Mouse (Mus musculus): ENCODE results near the gene Usp36. TPM values are rescaled to one million over a fixed set of nuclear protein-coding genes. Genes with fewer than 3 reads are reported as not detected.
"Not testable (repeated sequence)": the region's sequence is repeated elsewhere in the genome, so short reads cannot be mapped to it uniquely, and the experiment has no call there.

The Usp36 gene
- polyA plus RNA-seq, 1 experiment from 2014 or later: 18.0 TPM

- H3K27ac ChIP-seq (ENCODE audit: low read length): no peak overlapping the region
- ATAC-seq (ENCODE audit: insufficient read depth, low FRiP score): no peak
- no peak overlapping the region for H3K9ac ChIP-seq (ENCODE audit: low read length)
- no peaks in the 10 kb centered on the region for H3K27me3 ChIP-seq (ENCODE audit: control insufficient read depth, insufficient read depth, low read length)
- 82% methylated on average over 8 of the region's 8 CpGs for WGBS
- no peaks in the 10 kb centered on the region for H3K9me3 ChIP-seq (replicated peaks; ENCODE audit: control insufficient read depth, low read length)
- H3K4me1 ChIP-seq (ENCODE audit: control insufficient read depth, insufficient read depth, low read length): no peaks in the 10 kb centered on the region
- no peak overlapping the region for H3K4me2 ChIP-seq (ENCODE audit: low read depth, low read length)
- H3K4me3 ChIP-seq (replicated peaks; ENCODE audit: low read length): no peak overlapping the region
- peaks cover 7% of the 10 kb centered on the region; the same call in 1 of the 2 replicates for H3K36me3 ChIP-seq (ENCODE audit: control insufficient read depth, insufficient read depth, low read length)
Observed at GRCm38 (mm10) chr11:118316231-118316806, 26.3 kb upstream of the Usp36 start.

GRCm38 (mm10) chr11:118312132-118312723 lies 22.2 kb upstream of the Usp36 start:
- no peaks in the 10 kb centered on the region for H3K4me1 ChIP-seq (ENCODE audit: control insufficient read depth, insufficient read depth, low read length)
- no peak overlapping the region for H3K4me2 ChIP-seq (ENCODE audit: low read depth, low read length)
- 0 out of 2 replicates have a peak, but pooled peaks cover 9% of the 10 kb centered on the region for H3K9me3 ChIP-seq (replicated peaks; ENCODE audit: control insufficient read depth, low read length)
- H3K27me3 ChIP-seq (ENCODE audit: control insufficient read depth, insufficient read depth, low read length): no peaks in the 10 kb centered on the region
- 63% methylated on average over 6 of the region's 6 CpGs for WGBS
- no peak overlapping the region for H3K27ac ChIP-seq (ENCODE audit: low read length)
- no peak overlapping the region for H3K9ac ChIP-seq (ENCODE audit: low read length)
- no peak overlapping the region for H3K4me3 ChIP-seq (replicated peaks; ENCODE audit: low read length)
- ATAC-seq (ENCODE audit: insufficient read depth, low FRiP score): no peak
- H3K36me3 ChIP-seq (ENCODE audit: control insufficient read depth, insufficient read depth, low read length): peaks cover 25% of the 10 kb centered on the region

GRCm38 (mm10) chr11:118307962-118308361 lies 17.9 kb upstream of the Usp36 start:
- peaks cover 25% of the 10 kb centered on the region for H3K36me3 ChIP-seq (ENCODE audit: control insufficient read depth, insufficient read depth, low read length)
- H3K4me2 ChIP-seq (ENCODE audit: low read depth, low read length); ATAC-seq (ENCODE audit: insufficient read depth, low FRiP score); H3K4me3 ChIP-seq (replicated peaks; ENCODE audit: low read length); H3K27me3 ChIP-seq (ENCODE audit: control insufficient read depth, insufficient read depth, low read length); H3K9ac ChIP-seq (ENCODE audit: low read length); H3K4me1 ChIP-seq (ENCODE audit: control insufficient read depth, insufficient read depth, low read length); H3K27ac ChIP-seq (ENCODE audit: low read length); H3K9me3 ChIP-seq (replicated peaks; ENCODE audit: control insufficient read depth, low read length): not testable (repeated sequence)
- 85% methylated on average over 2 of the region's 2 CpGs for WGBS

GRCm38 (mm10) chr11:118303959-118304358 lies 13.9 kb upstream of the Usp36 start:
- H3K36me3 ChIP-seq (ENCODE audit: control insufficient read depth, insufficient read depth, low read length); H3K9ac ChIP-seq (ENCODE audit: low read length); H3K4me1 ChIP-seq (ENCODE audit: control insufficient read depth, insufficient read depth, low read length); H3K9me3 ChIP-seq (replicated peaks; ENCODE audit: control insufficient read depth, low read length); ATAC-seq (ENCODE audit: insufficient read depth, low FRiP score); H3K27me3 ChIP-seq (ENCODE audit: control insufficient read depth, insufficient read depth, low read length); H3K4me3 ChIP-seq (replicated peaks; ENCODE audit: low read length); H3K27ac ChIP-seq (ENCODE audit: low read length); H3K4me2 ChIP-seq (ENCODE audit: low read depth, low read length): not testable (repeated sequence)
- WGBS: 90% methylated on average over 4 of the region's 4 CpGs

GRCm38 (mm10) chr11:118298810-118299209 lies 8.8 kb upstream of the Usp36 start:
- 0 out of 2 replicates have a peak, but pooled peaks have one; percentile 51 for ATAC-seq (ENCODE audit: insufficient read depth, low FRiP score)
- H3K4me3 ChIP-seq (replicated peaks; ENCODE audit: low read length): no peak overlapping the region
- no peaks in the 10 kb centered on the region for H3K36me3 ChIP-seq (ENCODE audit: control insufficient read depth, insufficient read depth, low read length)
- H3K9ac ChIP-seq (ENCODE audit: low read length): no peak overlapping the region
- H3K27me3 ChIP-seq (ENCODE audit: control insufficient read depth, insufficient read depth, low read length): no peaks in the 10 kb centered on the region
- no peaks in the 10 kb centered on the region for H3K4me1 ChIP-seq (ENCODE audit: control insufficient read depth, insufficient read depth, low read length)
- no peaks in the 10 kb centered on the region for H3K9me3 ChIP-seq (replicated peaks; ENCODE audit: control insufficient read depth, low read length)
- 74% methylated on average over 2 of the region's 2 CpGs for WGBS
- H3K4me2 ChIP-seq (ENCODE audit: low read depth, low read length): no peak overlapping the region
- no peak overlapping the region for H3K27ac ChIP-seq (ENCODE audit: low read length)

GRCm38 (mm10) chr11:118297967-118298366 lies 7.9 kb upstream of the Usp36 start:
- no peak for ATAC-seq (ENCODE audit: insufficient read depth, low FRiP score)
- WGBS: 81% methylated on average over 3 of the region's 3 CpGs
- H3K4me2 ChIP-seq (ENCODE audit: low read depth, low read length): no peak overlapping the region
- H3K4me1 ChIP-seq (ENCODE audit: control insufficient read depth, insufficient read depth, low read length): no peaks in the 10 kb centered on the region
- H3K9ac ChIP-seq (ENCODE audit: low read length): no peak overlapping the region
- no peaks in the 10 kb centered on the region for H3K36me3 ChIP-seq (ENCODE audit: control insufficient read depth, insufficient read depth, low read length)
- no peaks in the 10 kb centered on the region for H3K27me3 ChIP-seq (ENCODE audit: control insufficient read depth, insufficient read depth, low read length)
- no peak overlapping the region for H3K27ac ChIP-seq (ENCODE audit: low read length)
- H3K4me3 ChIP-seq (replicated peaks; ENCODE audit: low read length): no peak overlapping the region
- H3K9me3 ChIP-seq (replicated peaks; ENCODE audit: control insufficient read depth, low read length): no peaks in the 10 kb centered on the region

GRCm38 (mm10) chr11:118295026-118295425 lies 5.0 kb upstream of the Usp36 start:
- WGBS: 65% methylated on average over 2 of the region's 2 CpGs
- H3K9ac ChIP-seq (ENCODE audit: low read length): no peak overlapping the region
- no peak for ATAC-seq (ENCODE audit: insufficient read depth, low FRiP score)
- no peaks in the 10 kb centered on the region for H3K27me3 ChIP-seq (ENCODE audit: control insufficient read depth, insufficient read depth, low read length)
- no peaks in the 10 kb centered on the region for H3K9me3 ChIP-seq (replicated peaks; ENCODE audit: control insufficient read depth, low read length)
- H3K27ac ChIP-seq (ENCODE audit: low read length): no peak overlapping the region
- H3K4me3 ChIP-seq (replicated peaks; ENCODE audit: low read length): no peak overlapping the region
- H3K36me3 ChIP-seq (ENCODE audit: control insufficient read depth, insufficient read depth, low read length): no peaks in the 10 kb centered on the region
- no peaks in the 10 kb centered on the region for H3K4me1 ChIP-seq (ENCODE audit: control insufficient read depth, insufficient read depth, low read length)
- no peak overlapping the region for H3K4me2 ChIP-seq (ENCODE audit: low read depth, low read length)

GRCm38 (mm10) chr11:118292671-118293070 lies 2.6 kb upstream of the Usp36 start:
- H3K9ac ChIP-seq (ENCODE audit: low read length): no peak overlapping the region
- no peaks in the 10 kb centered on the region for H3K27me3 ChIP-seq (ENCODE audit: control insufficient read depth, insufficient read depth, low read length)
- H3K4me2 ChIP-seq (ENCODE audit: low read depth, low read length): no peak overlapping the region
- peaks cover 9% of the 10 kb centered on the region for H3K4me1 ChIP-seq (ENCODE audit: control insufficient read depth, insufficient read depth, low read length)
- WGBS: 67% methylated on average over 6 of the region's 6 CpGs
- H3K4me3 ChIP-seq (replicated peaks; ENCODE audit: low read length): no peak overlapping the region
- no peak overlapping the region for H3K27ac ChIP-seq (ENCODE audit: low read length)
- no peaks in the 10 kb centered on the region for H3K9me3 ChIP-seq (replicated peaks; ENCODE audit: control insufficient read depth, low read length)
- no peak for ATAC-seq (ENCODE audit: insufficient read depth, low FRiP score)
- H3K36me3 ChIP-seq (ENCODE audit: control insufficient read depth, insufficient read depth, low read length): no peaks in the 10 kb centered on the region

- Histone ChIP-seq H3K4me3 (replicated peaks; ENCODE audit: low read length) (peak overlapping the region; percentile 77), H3K9ac (ENCODE audit: low read length) (peak overlapping the region; percentile 86), H3K4me2 (ENCODE audit: low read depth, low read length) (peak overlapping the region; percentile 91), H3K27me3 (ENCODE audit: control insufficient read depth, insufficient read depth, low read length) (no peaks in the 10 kb centered on the region), H3K4me1 (ENCODE audit: control insufficient read depth, insufficient read depth, low read length) (peaks cover 15% of the 10 kb centered on the region), H3K27ac (ENCODE audit: low read length) (peak overlapping the region; percentile 81), H3K36me3 (ENCODE audit: control insufficient read depth, insufficient read depth, low read length) (peaks cover 13% of the 10 kb centered on the region), H3K9me3 (replicated peaks; ENCODE audit: control insufficient read depth, low read length) (no peaks in the 10 kb centered on the region)
- under 1% methylated on average over 22 of the region's 22 CpGs for WGBS
- ATAC-seq (ENCODE audit: insufficient read depth, low FRiP score): peak; percentile 0; the same call in 1 of the 2 replicates
Observed at GRCm38 (mm10) chr11:118289562-118289961, 482 bp downstream of the Usp36 start.

All from stomach, embryonic 16.5 days (tissue).